ENCODE assay signal across 25 mouse cellular contexts in genomic region chr6:14752211-14752610, GRCm38 (mm10). TPM values are rescaled to one million over a fixed set of nuclear protein-coding genes. Genes with fewer than 3 reads are reported as not detected.
DNase-seq lines count a peak whose midpoint lies in the region; ATAC-seq and TF ChIP-seq lines count a peak whose summit lies in the region.
"Had no signal": no experiment of that assay in that cellular context is flagged by ENCODE, and none has a peak within 500 bp of the region (broad histone marks: within the 10 kb centered on the region; RNA-seq: fewer than 3 reads in every experiment).

No protein-coding gene starts in this region.

- TF ChIP-seq EP300 in heart, postnatal 0 days (IDR thresholded peaks at IDR 0.05; ENCODE audit: low read depth): no peak

- peak; percentile 22 for DNase-seq in embryonic facial prominence, embryonic 14.5 days (ENCODE audit: low spot score)
- DNase-seq in embryonic facial prominence, embryonic 10.5 days (ENCODE audit: low spot score): no peak
- no peak for DNase-seq in heart, adult 18-20 months
- no peak for DNase-seq in heart, postnatal 0 days (ENCODE audit: low spot score)
- no peak for DNase-seq in heart, adult 9 months (ENCODE audit: low spot score in 2 of 2)
- DNase-seq in frontal cortex, postnatal 36 days (ENCODE audit: low spot score in 2 of 2): no peak
- DNase-seq: adrenal gland, adult 8-10 months; adrenal gland, postnatal 36 days; B cell, adult 2 months; cerebellum, adult 2 months; cerebellum, postnatal 14 days; embryo, embryonic 11 days; gastrocnemius, postnatal 10 days; kidney, adult 18-20 months had no signal

- H3K4me3 ChIP-seq in embryonic facial prominence, embryonic 14.5 days (ENCODE audit: low read depth, low read length): no peak overlapping the region
- no peak overlapping the region for H3K4me3 ChIP-seq in embryonic facial prominence, embryonic 10.5 days
- H3K4me3 ChIP-seq in heart, embryonic 13.5 days: peak overlapping the region; percentile 34
- peak overlapping the region; percentile 44 for H3K4me3 ChIP-seq in heart, postnatal 0 days (ENCODE audit: low read depth, low read length)
- H3K4me3 ChIP-seq: embryonic facial prominence, embryonic 12.5 days; forebrain, embryonic 12.5 days; hindbrain, embryonic 10.5 days; intestine, embryonic 15.5 days; kidney, embryonic 15.5 days had no signal

- TF ChIP-seq CTCF in heart, postnatal 0 days (IDR thresholded peaks at IDR 0.05; ENCODE audit: low read depth): no peak

- H3K27me3 ChIP-seq in embryonic facial prominence, embryonic 14.5 days (replicated peaks; ENCODE audit: control insufficient read depth, insufficient read depth, low read length): no peaks in the 10 kb centered on the region
- no peaks in the 10 kb centered on the region for H3K27me3 ChIP-seq in embryonic facial prominence, embryonic 10.5 days (replicated peaks; ENCODE audit: low read depth, poor library complexity, severe bottlenecking)
- H3K27me3 ChIP-seq in heart, embryonic 13.5 days (replicated peaks): no peaks in the 10 kb centered on the region
- H3K27me3 ChIP-seq in heart, postnatal 0 days (ENCODE audit: control insufficient read depth, insufficient read depth, low read length): no peaks in the 10 kb centered on the region
- H3K27me3 ChIP-seq: embryonic facial prominence, embryonic 12.5 days; forebrain, embryonic 12.5 days; intestine, embryonic 15.5 days; kidney, embryonic 15.5 days had no signal

- no peak overlapping the region for H3K4me2 ChIP-seq in embryonic facial prominence, embryonic 14.5 days (ENCODE audit: low read depth, low read length)
- peak overlapping the region; percentile 60 for H3K4me2 ChIP-seq in heart, embryonic 13.5 days
- H3K4me2 ChIP-seq in heart, postnatal 0 days (ENCODE audit: low read depth, low read length): peak overlapping the region; percentile 62
- H3K4me2 ChIP-seq: embryonic facial prominence, embryonic 12.5 days; forebrain, embryonic 12.5 days; hindbrain, embryonic 14.5 days; intestine, embryonic 15.5 days; kidney, embryonic 15.5 days had no signal

- H3K9me3 ChIP-seq in embryonic facial prominence, embryonic 14.5 days (ENCODE audit: control insufficient read depth, low read length): no peaks in the 10 kb centered on the region
- no peaks in the 10 kb centered on the region for H3K9me3 ChIP-seq in embryonic facial prominence, embryonic 10.5 days
- no peaks in the 10 kb centered on the region for H3K9me3 ChIP-seq in heart, embryonic 13.5 days
- H3K9me3 ChIP-seq in heart, postnatal 0 days (replicated peaks; ENCODE audit: control insufficient read depth, low read length): no peaks in the 10 kb centered on the region
- H3K9me3 ChIP-seq: embryonic facial prominence, embryonic 12.5 days; forebrain, embryonic 12.5 days; G1E; hindbrain, embryonic 10.5 days; intestine, embryonic 15.5 days; kidney, embryonic 15.5 days had no signal

- no peak overlapping the region for H3K27ac ChIP-seq in embryonic facial prominence, embryonic 14.5 days (replicated peaks; ENCODE audit: low read depth, low read length)
- H3K27ac ChIP-seq in embryonic facial prominence, embryonic 10.5 days (replicated peaks): no peak overlapping the region
- no peak overlapping the region for H3K27ac ChIP-seq in heart, embryonic 13.5 days (replicated peaks)
- H3K27ac ChIP-seq in heart, postnatal 0 days (ENCODE audit: low read depth): no peak overlapping the region
- H3K27ac ChIP-seq: embryonic facial prominence, embryonic 12.5 days; forebrain, embryonic 12.5 days; hindbrain, embryonic 10.5 days; hindbrain, embryonic 14.5 days; intestine, embryonic 15.5 days; kidney, embryonic 15.5 days had no signal

- ATAC-seq in embryonic facial prominence, embryonic 14.5 days (ENCODE audit: low read depth): no peak
- ATAC-seq in heart, embryonic 13.5 days (ENCODE audit: extremely low read depth, insufficient number of reproducible peaks, low FRiP score, low TSS enrichment): no peak
- ATAC-seq in heart, postnatal 0 days (ENCODE audit: insufficient read depth, low read depth): no peak
- ATAC-seq: CD4-positive, CD25-positive, alpha-beta regulatory T cell, adult 4 months; forebrain, embryonic 16.5 days; intestine, embryonic 15.5 days had no signal

- H3K4me1 ChIP-seq in embryonic facial prominence, embryonic 14.5 days (ENCODE audit: control insufficient read depth, insufficient read depth, low read length): no peaks in the 10 kb centered on the region
- H3K4me1 ChIP-seq in embryonic facial prominence, embryonic 10.5 days: no peaks in the 10 kb centered on the region
- peaks cover 7% of the 10 kb centered on the region; the same call in 1 of the 2 replicates for H3K4me1 ChIP-seq in heart, embryonic 13.5 days
- peaks cover 3% of the 10 kb centered on the region for H3K4me1 ChIP-seq in heart, postnatal 0 days (ENCODE audit: control insufficient read depth, insufficient read depth)
- H3K4me1 ChIP-seq: embryonic facial prominence, embryonic 12.5 days; forebrain, embryonic 12.5 days; hindbrain, embryonic 10.5 days; intestine, embryonic 15.5 days; kidney, embryonic 15.5 days had no signal

- H3K36me3 ChIP-seq in embryonic facial prominence, embryonic 14.5 days (ENCODE audit: control insufficient read depth, insufficient read depth, low read length): no peaks in the 10 kb centered on the region
- H3K36me3 ChIP-seq in embryonic facial prominence, embryonic 10.5 days (replicated peaks): no peaks in the 10 kb centered on the region
- H3K36me3 ChIP-seq in heart, embryonic 13.5 days: no peaks in the 10 kb centered on the region
- no peaks in the 10 kb centered on the region for H3K36me3 ChIP-seq in heart, postnatal 0 days (replicated peaks; ENCODE audit: control insufficient read depth, insufficient read depth, low read length)
- H3K36me3 ChIP-seq: embryonic facial prominence, embryonic 12.5 days; forebrain, embryonic 12.5 days; G1E; hindbrain, embryonic 10.5 days; intestine, embryonic 15.5 days; kidney, embryonic 15.5 days had no signal

- 45% methylated on average over 1 of the region's 1 CpGs for WGBS in embryonic facial prominence, embryonic 14.5 days
- 75% methylated on average over 1 of the region's 1 CpGs for WGBS in embryonic facial prominence, embryonic 10.5 days
- 51% methylated on average over 1 of the region's 1 CpGs for WGBS in heart, embryonic 13.5 days
- WGBS in heart, postnatal 0 days: 73% methylated on average over 1 of the region's 1 CpGs

- no peak overlapping the region for H3K9ac ChIP-seq in embryonic facial prominence, embryonic 14.5 days (ENCODE audit: low read depth, low read length)
- peak overlapping the region; percentile 37; the same call in 1 of the 2 replicates for H3K9ac ChIP-seq in heart, embryonic 13.5 days
- no peak overlapping the region; the same call in 1 of the 2 replicates for H3K9ac ChIP-seq in heart, postnatal 0 days (replicated peaks; ENCODE audit: low read depth, low read length)
- H3K9ac ChIP-seq: embryonic facial prominence, embryonic 12.5 days; forebrain, embryonic 12.5 days; hindbrain, embryonic 14.5 days; intestine, embryonic 15.5 days; kidney, embryonic 15.5 days had no signal

RNA-seq across cellular contexts. Expression of gene Ppp1r3a, which starts 2.9 kb away (rescaled TPM):
- polyA plus RNA-seq in embryonic facial prominence, embryonic 14.5 days (2014; fragmentation: Nextera tagmentation; extraction: Ambion mirVana): 1.5 and 3.0 TPM in 2 replicates
- polyA plus RNA-seq in embryonic facial prominence, embryonic 10.5 days (2016; fragmentation: Nextera tagmentation; extraction: Ambion mirVana): 0.02 TPM in 1 of 2 replicates, not detected in the other
- polyA plus RNA-seq in heart, embryonic 13.5 days (2015; fragmentation: Nextera tagmentation; extraction: Ambion mirVana): 3.1 and 3.2 TPM in 2 replicates
- 10 to 100 TPM; 70.4 to 80.3 TPM for total RNA-seq in heart, adult 18-20 months (2021)
- 23.9 and 29.0 TPM in 2 replicates for total RNA-seq in heart, postnatal 0 days (2014; rRNA removed; ENCODE audit: low replicate concordance)
- 9.9 and 11.0 TPM in 2 replicates for polyA plus RNA-seq in heart, postnatal 0 days (2015; fragmentation: Nextera tagmentation; extraction: Ambion mirVana)
- total RNA-seq: common myeloid progenitor, adult 5-6 weeks had no signal
- polyA plus RNA-seq: CD4-positive, CD25-positive, alpha-beta regulatory T cell, adult 4 months; forebrain, embryonic 12.5 days; forebrain, embryonic 16.5 days; G1E; hindbrain, embryonic 10.5 days; hindbrain, embryonic 14.5 days had no signal

Comparison
In these comparisons a context has a peak if more than half of its experiments do, and no peak if none do; other contexts are left out.
1. H3K4me3 ChIP-seq: peak in heart, embryonic 13.5 days (single experiment) and heart, postnatal 0 days (single experiment); none in embryonic facial prominence, embryonic 14.5 days (single experiment) and embryonic facial prominence, embryonic 10.5 days (single experiment).